Mouse (Mus musculus): Measurements from ENCODE around the gene Arhgef25. TPM values are rescaled to one million over a fixed set of nuclear protein-coding genes. Genes with fewer than 3 reads are reported as not detected.

The Arhgef25 gene
- 1 to 10 TPM in 2 of 26 experiments, under 1 TPM in 4, not detected in 20; 0.26 to 8.3 (median 0.79) TPM for total RNA-seq (2018; cell fraction: chromatin; rRNA removed)
- under 1 TPM in 4 of 26 experiments, not detected in 22; 0.05 to 0.10 (median 0.09) TPM for total RNA-seq (2018; cell fraction: cytosol; rRNA removed)
- 1 to 10 TPM in 2 of 26 experiments, under 1 TPM in 1, not detected in 23; 0.40 to 2.2 (median 1.6) TPM for total RNA-seq (2018; cell fraction: nucleus; rRNA removed)
- not detected in 3 replicates for polyA plus RNA-seq (2018)

DNA sequence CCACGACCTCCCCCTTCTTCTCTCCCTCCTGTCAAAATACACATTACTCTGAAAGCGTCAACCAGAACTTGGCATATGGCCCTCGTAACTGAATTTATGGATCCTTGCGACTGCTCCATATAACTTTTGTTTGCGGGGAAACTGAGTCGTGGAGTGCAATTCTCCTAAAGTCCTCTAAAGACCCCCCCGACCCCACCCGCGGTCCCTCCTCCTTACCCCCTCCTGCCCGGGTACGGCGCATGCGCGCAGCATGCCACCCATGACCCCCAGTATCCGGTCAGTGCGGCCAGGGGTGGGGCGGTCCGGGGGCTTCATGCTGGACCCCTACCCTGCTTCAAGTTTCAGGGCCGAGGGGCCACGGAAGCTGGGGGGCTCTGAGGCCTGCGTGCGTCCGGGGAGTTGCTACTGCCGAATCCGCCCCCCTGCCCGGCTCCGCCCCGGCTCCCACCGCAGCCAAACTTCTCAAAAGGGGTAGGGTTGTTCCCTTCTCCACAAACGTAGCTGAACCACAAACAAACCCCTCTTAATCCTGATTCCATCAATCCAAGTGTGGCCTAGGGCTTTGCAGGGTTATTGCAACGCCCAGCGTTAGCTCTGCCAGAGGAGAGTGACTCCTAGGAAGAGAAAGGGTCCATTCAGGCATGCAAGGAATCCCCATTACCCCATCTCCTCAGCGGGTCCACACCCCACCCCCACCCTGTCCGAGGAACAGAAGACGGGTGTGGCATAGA is at the start of gene Arhgef25:
Arhgef25 (minus strand) TSS at position 433 of the 731 bp plus-strand sequence.
- Histone ChIP-seq H3K4me3 (ENCODE audit: inconsistent target) (no peak within 1 kb of the TSS), H3K79me2 (ENCODE audit: inconsistent target) (no peaks in the 10 kb centered on the region), H3K27ac (no peak within 1 kb of the TSS), H3K36me3 (ENCODE audit: inconsistent target) (no peaks in the 10 kb centered on the region)
- 19% methylated on average over 35 of the region's 35 CpGs for WGBS (ENCODE audit: missing documents)

DNA sequence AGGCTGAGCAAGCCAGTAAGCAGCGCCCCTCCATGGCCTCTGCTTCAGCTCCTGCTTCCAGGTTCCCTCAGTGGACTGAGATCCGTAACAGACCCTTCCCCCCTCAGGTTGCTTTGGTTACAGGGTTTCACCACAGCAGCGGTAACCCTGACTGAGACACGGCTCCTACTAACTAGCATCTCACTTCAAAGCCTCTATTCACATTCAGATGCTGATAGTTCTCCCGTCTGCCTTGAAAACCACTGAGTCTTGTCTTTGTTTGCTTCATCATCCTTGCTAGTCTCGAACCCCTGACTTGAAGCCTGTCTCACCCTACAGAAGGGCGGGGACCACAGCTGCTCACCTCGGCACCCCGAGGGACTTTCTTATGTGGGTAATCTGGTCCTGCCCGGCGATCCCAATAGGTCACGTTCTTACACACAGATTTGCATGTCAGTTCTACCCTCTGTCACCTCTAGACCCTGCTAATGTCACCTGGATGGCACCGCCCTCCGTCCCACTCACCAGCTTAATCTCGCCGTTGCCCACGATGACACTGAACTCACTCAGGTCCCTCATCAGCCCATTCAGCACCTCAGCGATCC is 48.5 kb upstream of the Arhgef25 start:
- Histone ChIP-seq H3K4me3 (ENCODE audit: inconsistent target) (no peak overlapping the region), H3K36me3 (ENCODE audit: inconsistent target) (no peaks in the 10 kb centered on the region), H3K27ac (no peak overlapping the region), H3K79me2 (ENCODE audit: inconsistent target) (no peaks in the 10 kb centered on the region)
- WGBS (ENCODE audit: missing documents), result 82% methylated on average over 18 of the region's 18 CpGs

DNA sequence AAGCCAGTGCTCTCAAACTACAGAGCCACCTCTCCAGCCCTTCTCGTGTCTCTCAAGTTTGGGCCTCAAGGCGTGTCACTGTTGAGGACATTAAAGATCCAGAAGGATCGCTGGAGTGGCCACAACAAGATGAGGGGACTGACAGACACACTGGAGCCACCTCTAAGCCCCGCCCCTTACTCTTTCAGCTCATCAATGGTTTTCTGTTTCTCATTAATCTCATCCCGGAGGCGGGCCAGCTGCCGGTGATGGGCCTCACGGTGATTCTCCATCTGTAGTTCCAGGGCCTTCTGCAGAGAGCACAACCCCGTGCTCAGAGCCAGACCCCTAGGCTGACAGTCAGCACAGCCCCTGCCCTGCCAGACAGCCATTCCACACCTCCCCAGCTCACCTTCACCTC is 46.7 kb upstream of the Arhgef25 start:
- H3K36me3 ChIP-seq (ENCODE audit: inconsistent target), result no peaks in the 10 kb centered on the region
- WGBS (ENCODE audit: missing documents), result 87% methylated on average over 9 of the region's 9 CpGs
- H3K4me3 ChIP-seq (ENCODE audit: inconsistent target), result no peak overlapping the region
- H3K27ac ChIP-seq, result no peak overlapping the region
- H3K79me2 ChIP-seq (ENCODE audit: inconsistent target), result no peaks in the 10 kb centered on the region

DNA sequence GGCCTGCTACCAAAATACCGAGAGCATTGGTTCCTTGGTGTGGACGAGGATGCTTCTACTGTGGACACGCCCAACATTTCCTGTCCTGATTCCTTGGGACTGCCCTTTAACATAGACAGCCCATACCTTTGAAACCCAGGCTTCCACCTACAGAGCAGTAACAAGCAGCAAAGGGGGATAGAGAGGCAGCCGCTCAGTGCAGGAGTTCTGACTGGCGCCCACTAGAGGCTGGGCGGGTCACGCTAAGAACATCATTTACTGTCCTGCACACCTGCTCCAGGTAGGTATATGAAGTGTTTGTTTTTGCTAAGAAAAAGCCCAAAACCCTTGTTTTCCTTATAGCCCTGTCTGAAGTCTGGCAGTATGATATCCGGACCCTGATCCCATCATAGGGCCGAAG is 43.3 kb upstream of the Arhgef25 start:
- WGBS (ENCODE audit: missing documents), result 93% methylated on average over 7 of the region's 9 CpGs

DNA sequence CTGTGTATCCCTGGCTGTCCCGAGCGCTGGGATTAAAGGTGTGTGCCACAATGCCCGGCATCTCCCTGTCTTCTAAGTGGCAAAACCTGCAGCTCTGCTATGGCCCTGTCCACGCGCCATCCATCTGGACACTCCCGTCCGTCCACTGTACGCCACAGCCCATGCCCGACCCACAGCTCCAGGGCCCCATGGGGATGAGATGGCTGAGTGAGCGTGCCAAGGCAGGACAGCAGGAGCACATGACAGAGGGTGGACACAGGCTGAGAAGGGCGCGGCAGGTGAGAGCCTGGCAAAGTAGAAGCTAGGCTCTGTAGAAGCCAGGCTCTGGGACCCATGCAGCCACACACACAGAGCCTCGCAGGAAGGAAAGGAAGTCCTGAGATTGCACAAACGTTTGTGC is 41.9 kb upstream of the Arhgef25 start:
- Histone ChIP-seq H3K27ac (no peak overlapping the region), H3K36me3 (ENCODE audit: inconsistent target) (no peaks in the 10 kb centered on the region), H3K4me3 (ENCODE audit: inconsistent target) (no peak overlapping the region), H3K79me2 (ENCODE audit: inconsistent target) (no peaks in the 10 kb centered on the region)
- WGBS (ENCODE audit: missing documents), result 75% methylated on average over 13 of the region's 14 CpGs

More for the DNA sequence above, 43.3 kb upstream of the Arhgef25 start:
- no peak overlapping the region for H3K27ac ChIP-seq
- H3K79me2 ChIP-seq (ENCODE audit: inconsistent target), result no peaks in the 10 kb centered on the region
- no peaks in the 10 kb centered on the region for H3K36me3 ChIP-seq (ENCODE audit: inconsistent target)
- no peak overlapping the region for H3K4me3 ChIP-seq (ENCODE audit: inconsistent target)

DNA sequence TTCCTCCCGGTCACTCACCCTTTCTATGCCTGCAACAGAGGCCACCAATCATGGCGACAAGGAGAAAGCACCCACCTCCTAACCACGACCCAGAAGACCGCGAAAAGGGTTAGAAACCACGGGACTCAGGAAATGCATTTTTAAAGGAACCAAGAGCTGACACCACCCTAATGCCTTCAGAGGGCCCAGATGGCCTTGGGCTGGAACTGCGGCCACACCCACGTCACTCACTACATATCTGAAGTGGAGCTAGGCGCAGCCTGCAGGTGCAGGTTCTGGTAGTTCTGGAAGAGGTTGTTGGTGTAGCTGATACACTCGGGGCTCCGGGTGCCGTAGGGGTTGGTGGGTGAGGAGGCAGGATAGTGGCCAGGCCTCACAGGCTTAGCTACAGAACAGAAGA is 40.8 kb upstream of the Arhgef25 start:
- Histone ChIP-seq H3K27ac (no peak overlapping the region), H3K4me3 (ENCODE audit: inconsistent target) (no peak overlapping the region), H3K79me2 (ENCODE audit: inconsistent target) (no peaks in the 10 kb centered on the region), H3K36me3 (ENCODE audit: inconsistent target) (no peaks in the 10 kb centered on the region)
- WGBS (ENCODE audit: missing documents), result 23% methylated on average over 12 of the region's 12 CpGs

DNA sequence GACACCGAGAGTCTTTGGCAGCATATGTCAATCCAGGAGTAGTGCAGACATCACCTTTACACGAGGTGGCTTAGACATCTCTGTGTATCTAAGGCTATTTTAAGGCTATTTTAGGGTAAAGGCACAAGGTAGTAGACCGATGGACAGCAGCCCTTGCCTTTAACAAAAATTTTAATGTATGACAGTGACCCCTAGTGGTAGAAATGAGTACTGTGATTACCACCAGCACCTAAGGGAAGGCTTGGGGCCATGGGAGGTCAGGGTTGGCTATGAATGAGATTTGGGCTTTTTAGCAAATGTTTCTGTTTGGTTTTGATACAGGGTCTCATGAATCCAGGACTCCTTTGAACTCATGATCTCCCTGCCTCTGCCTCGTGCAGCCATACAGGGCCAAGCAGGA is 39.0 kb upstream of the Arhgef25 start:
- Histone ChIP-seq H3K79me2 (ENCODE audit: inconsistent target) (no peaks in the 10 kb centered on the region), H3K4me3 (ENCODE audit: inconsistent target) (no peak overlapping the region), H3K36me3 (ENCODE audit: inconsistent target) (no peaks in the 10 kb centered on the region), H3K27ac (no peak overlapping the region)
- WGBS (ENCODE audit: missing documents), result 17% methylated on average over 4 of the region's 4 CpGs

DNA sequence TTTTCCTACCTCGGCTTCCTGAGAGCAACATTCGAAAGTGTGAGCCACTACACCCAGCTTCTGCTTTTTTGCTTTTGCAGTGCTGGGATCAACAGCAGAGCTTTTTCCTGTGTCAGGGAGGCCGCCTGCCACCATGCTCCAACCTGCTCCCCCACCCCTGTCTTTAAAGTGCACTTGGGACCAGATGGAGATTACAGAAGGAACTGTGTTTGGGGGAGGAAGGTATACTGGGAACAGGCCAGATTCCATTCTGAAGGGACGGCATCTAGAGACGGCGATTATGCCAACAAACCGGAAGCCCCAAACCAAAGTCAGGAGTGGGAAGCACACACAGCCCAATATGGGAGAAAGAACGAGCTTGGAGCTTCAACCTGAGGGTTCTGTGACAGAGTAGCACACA is 37.3 kb upstream of the Arhgef25 start:
- WGBS (ENCODE audit: missing documents), result 25% methylated on average over 8 of the region's 8 CpGs
- Histone ChIP-seq H3K27ac (no peak overlapping the region), H3K79me2 (ENCODE audit: inconsistent target) (no peaks in the 10 kb centered on the region), H3K36me3 (ENCODE audit: inconsistent target) (no peaks in the 10 kb centered on the region), H3K4me3 (ENCODE audit: inconsistent target) (no peak overlapping the region)

DNA sequence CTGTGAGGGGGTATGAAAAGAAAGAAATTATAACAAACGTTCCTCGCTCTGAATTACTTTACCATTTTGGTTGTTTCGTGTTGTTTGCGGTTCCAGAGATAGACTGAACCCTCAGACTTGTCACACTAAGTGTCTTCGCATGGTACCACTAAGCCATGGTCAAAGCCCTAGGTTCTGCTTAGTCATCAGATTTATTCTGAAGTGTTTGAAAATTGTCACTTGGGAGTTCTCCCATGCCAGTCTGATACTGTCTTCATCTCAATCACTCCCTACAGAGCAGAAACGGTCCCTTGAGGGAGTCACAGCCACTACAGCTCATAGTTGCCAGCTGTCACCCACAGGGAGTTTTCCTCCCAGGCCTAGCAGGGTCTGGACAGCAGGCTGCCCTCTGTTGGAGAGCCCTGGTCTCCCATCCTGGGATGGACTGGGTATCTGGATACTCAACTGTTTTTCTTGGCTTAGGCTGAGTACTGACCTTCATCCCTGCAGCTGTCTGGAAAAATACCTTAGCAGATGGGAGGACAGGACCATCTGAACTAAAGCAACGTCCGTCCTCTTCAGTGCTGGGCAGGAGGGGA is 36.5 kb upstream of the Arhgef25 start:
- no peak overlapping the region for H3K27ac ChIP-seq
- H3K79me2 ChIP-seq (ENCODE audit: inconsistent target), result no peaks in the 10 kb centered on the region
- no peak overlapping the region for H3K4me3 ChIP-seq (ENCODE audit: inconsistent target)
- WGBS (ENCODE audit: missing documents), result 68% methylated on average over 8 of the region's 8 CpGs
- H3K36me3 ChIP-seq (ENCODE audit: inconsistent target), result no peaks in the 10 kb centered on the region

DNA sequence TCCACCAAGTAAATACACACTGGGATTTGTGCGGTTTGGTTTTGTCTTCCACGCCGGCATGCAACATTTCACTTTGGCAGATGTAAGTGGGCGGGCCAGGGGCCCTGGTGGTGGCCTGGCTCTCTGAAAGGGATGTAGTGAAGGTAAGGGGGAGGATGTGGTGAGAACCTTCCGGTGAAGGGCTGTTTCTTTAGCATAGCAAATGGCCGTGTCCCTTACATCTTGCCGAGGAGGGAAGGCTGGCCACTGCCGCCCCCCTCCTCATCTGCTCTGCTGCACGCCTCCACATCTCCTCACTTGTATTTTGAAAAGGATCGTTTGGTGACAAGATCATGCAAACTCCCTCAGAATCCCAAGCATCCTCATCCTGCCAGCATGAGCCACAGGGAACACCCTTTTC is 35.8 kb upstream of the Arhgef25 start:
- H3K36me3 ChIP-seq (ENCODE audit: inconsistent target), result no peaks in the 10 kb centered on the region
- H3K27ac ChIP-seq, result no peak overlapping the region
- WGBS (ENCODE audit: missing documents), result 33% methylated on average over 10 of the region's 10 CpGs
- H3K4me3 ChIP-seq (ENCODE audit: inconsistent target), result no peak overlapping the region
- H3K79me2 ChIP-seq (ENCODE audit: inconsistent target), result no peaks in the 10 kb centered on the region

DNA sequence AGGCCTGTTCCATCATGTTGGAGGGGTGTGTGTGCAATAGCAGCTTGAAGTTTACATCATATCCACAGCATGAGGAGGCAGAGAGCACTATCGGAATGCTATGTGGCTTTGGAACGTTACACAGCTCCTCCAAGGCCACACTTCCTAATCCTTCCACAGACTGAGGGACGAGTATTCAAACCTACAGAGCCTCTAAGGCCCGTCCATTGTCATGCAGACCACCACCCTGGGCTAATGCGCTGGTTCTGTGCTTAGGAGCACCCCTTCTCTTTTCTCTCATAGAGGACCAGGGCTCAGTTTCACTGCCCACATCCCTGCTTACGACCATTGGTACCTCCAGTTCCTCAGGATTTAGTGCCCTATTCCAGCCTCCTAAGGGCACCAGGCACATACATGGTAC is 35.3 kb upstream of the Arhgef25 start:
- no peaks in the 10 kb centered on the region for H3K36me3 ChIP-seq (ENCODE audit: inconsistent target)
- no peak overlapping the region for H3K4me3 ChIP-seq (ENCODE audit: inconsistent target)
- WGBS (ENCODE audit: missing documents), result 82% methylated on average over 6 of the region's 6 CpGs
- H3K79me2 ChIP-seq (ENCODE audit: inconsistent target), result no peaks in the 10 kb centered on the region
- no peak overlapping the region for H3K27ac ChIP-seq

DNA sequence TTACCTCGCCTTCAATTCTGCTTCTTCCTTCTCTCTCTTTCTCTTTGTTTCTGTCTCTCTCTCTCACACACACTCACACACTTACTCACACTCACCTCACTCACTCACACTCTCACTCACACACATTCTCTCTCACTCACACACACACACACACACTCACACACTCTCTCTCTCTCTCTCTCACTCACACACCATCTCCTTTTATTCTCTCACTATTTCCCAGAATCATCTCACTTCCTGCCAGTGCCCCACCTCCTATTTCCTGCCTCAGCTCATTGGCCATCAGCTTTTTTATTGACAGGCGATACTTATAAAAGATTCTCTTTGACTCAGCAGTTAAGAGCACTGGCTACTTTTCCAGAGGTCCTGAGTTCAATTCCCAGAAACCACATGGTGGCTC is 28.5 kb upstream of the Arhgef25 start:
- no peak overlapping the region for H3K27ac ChIP-seq
- H3K36me3 ChIP-seq (ENCODE audit: inconsistent target), result no peaks in the 10 kb centered on the region
- WGBS (ENCODE audit: missing documents), result 97% methylated on average over 2 of the region's 2 CpGs

DNA sequence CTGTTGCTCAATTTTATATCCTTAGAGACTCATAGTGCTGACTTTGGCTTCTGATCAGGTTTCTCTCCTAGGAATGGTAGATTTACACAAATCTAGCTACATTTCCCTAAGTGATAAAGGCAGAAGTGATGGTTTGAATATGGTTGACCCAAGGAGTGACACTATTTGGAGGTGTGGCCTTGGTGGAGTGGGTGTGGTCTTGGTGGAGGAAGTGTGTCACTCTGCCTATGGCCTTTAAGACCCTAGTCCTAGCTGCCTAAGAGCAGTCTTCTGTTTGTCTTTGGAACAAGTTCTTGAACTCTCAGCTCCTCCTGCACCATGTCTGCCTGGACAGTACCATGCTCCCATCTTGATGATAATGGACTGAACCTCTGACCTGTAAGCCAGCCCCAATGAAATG is 27.3 kb upstream of the Arhgef25 start:
- Histone ChIP-seq H3K4me3 (ENCODE audit: inconsistent target) (no peak overlapping the region), H3K36me3 (ENCODE audit: inconsistent target) (no peaks in the 10 kb centered on the region), H3K79me2 (ENCODE audit: inconsistent target) (no peaks in the 10 kb centered on the region), H3K27ac (no peak overlapping the region)

More for the DNA sequence above, 28.5 kb upstream of the Arhgef25 start:
- H3K4me3 ChIP-seq (ENCODE audit: inconsistent target), result no peak overlapping the region
- H3K79me2 ChIP-seq (ENCODE audit: inconsistent target), result no peaks in the 10 kb centered on the region

DNA sequence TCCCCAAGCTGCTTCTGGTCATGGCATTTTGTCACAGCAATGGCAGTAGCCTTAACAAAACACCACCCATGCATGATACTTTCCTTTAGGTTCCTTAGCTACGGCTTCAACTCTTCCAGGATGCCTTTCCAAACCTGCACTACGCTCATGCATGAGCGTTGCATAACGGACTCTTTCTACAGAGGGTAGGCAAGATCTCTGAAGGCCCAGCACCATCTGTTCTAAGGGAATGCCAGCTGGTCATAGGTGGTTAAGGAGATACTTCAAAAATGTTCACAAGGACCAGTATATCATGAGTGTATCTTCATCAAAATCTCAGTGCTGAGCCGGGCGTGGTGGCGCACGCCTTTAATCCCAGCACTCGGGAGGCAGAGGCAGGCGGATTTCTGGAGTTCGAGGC is 26.6 kb upstream of the Arhgef25 start:
- Histone ChIP-seq H3K27ac (no peak overlapping the region), H3K4me3 (ENCODE audit: inconsistent target) (no peak overlapping the region), H3K36me3 (ENCODE audit: inconsistent target) (no peaks in the 10 kb centered on the region), H3K79me2 (ENCODE audit: inconsistent target) (no peaks in the 10 kb centered on the region)
- 97% methylated on average over 11 of the region's 11 CpGs for WGBS (ENCODE audit: missing documents)

DNA sequence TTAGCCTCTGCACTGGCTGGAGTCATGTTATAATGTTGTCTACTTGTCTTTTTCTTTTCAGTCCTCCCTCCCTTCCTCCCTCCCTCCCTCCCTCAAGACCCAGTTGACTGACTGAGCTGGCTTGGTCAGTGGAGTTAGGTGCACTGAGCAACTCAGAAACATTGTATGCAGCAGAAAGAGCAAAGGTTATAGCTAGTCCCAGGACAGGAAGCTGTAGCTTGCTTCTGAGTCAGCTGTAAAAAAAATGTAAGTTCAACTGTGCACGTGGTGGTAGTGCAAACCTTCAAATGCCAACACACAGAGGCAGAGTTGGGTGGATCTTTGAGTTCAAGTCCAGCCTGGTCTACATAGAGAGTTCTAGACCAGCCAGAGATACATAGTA is 24.5 kb upstream of the Arhgef25 start:
- 40% methylated on average over 1 of the region's 1 CpGs for WGBS (ENCODE audit: missing documents)
- H3K4me3 ChIP-seq (ENCODE audit: inconsistent target), result no peak overlapping the region
- no peaks in the 10 kb centered on the region for H3K36me3 ChIP-seq (ENCODE audit: inconsistent target)
- H3K27ac ChIP-seq, result no peak overlapping the region
- peaks cover 16% of the 10 kb centered on the region for H3K79me2 ChIP-seq (ENCODE audit: inconsistent target)

All from macrophage (primary cell).